Mouse (Mus musculus) midbrain, embryonic 13.5 days (tissue): ENCODE results near the gene Lrrc55. TPM values are rescaled to one million over a fixed set of nuclear protein-coding genes. Genes with fewer than 3 reads are reported as not detected.
A peak's percentile ranks its signal among the peaks of the same experiment; 100 is the strongest.

ENCODE experiments used
- ATAC-seq: fragments of 200-750 bp; cut with Nextera tagmentation; 2 replicates; pipeline ENCODE4 v1.8.0; 2017; ENCODE audit warnings: mild to moderate bottlenecking, moderate TSS enrichment, moderate library complexity
- H3K27ac ChIP-seq: fragments of 300-500 bp; sonication (generic); 2 replicates; pipeline ENCODE4 v1.5.1; 2015; ENCODE audit warnings: inconsistent platforms, mild to moderate bottlenecking, moderate library complexity
- H3K27me3 ChIP-seq: fragments of 300-500 bp; sonication (generic); 2 replicates; pipeline ENCODE4 v1.6.1; 2015; ENCODE audit warnings: mild to moderate bottlenecking, inconsistent platforms
- H3K36me3 ChIP-seq: fragments of 300-500 bp; sonication (generic); 2 replicates; pipeline ENCODE4 v1.6.1; 2015; ENCODE audit warnings: mild to moderate bottlenecking, inconsistent platforms
- H3K4me1 ChIP-seq: fragments of 300-500 bp; sonication (generic); replicated peaks from 2 replicates; pipeline ENCODE4 v1.6.1; 2015; ENCODE audit warnings: inconsistent platforms
- H3K4me2 ChIP-seq: fragments of 300-500 bp; sonication (generic); replicated peaks from 2 replicates; pipeline ENCODE4 v1.6.1; 2015; ENCODE audit warnings: moderate library complexity, mild to moderate bottlenecking, inconsistent platforms
- H3K4me3 ChIP-seq: fragments of 300-500 bp; sonication (generic); replicated peaks from 2 replicates; pipeline ENCODE4 v1.5.1; 2015; ENCODE audit warnings: mild to moderate bottlenecking, inconsistent platforms
- H3K9ac ChIP-seq: fragments of 300-500 bp; sonication (generic); replicated peaks from 2 replicates; pipeline ENCODE4 v1.6.1; 2015; ENCODE audit warnings: mild to moderate bottlenecking, inconsistent platforms
- H3K9me3 ChIP-seq: fragments of 300-500 bp; sonication (generic); 2 replicates; pipeline ENCODE4 v1.6.1; 2016; ENCODE audit warnings: mild to moderate bottlenecking, inconsistent platforms
- WGBS: fragments of 180-500 bp; shearing (Covaris S2); methylation state at CpG from one replicate; pipeline ENCODE4 v1.1.7; 2015; 5-methylcytosine and 5-hydroxymethylcytosine counted together
- polyA plus RNA-seq: library from polyadenylated mRNA; unstranded; fragments of >200 nt; fragmentation: Nextera tagmentation; extraction: Ambion mirVana; gene quantifications from 2 replicates; pipeline ENCODE4 v1.2.1, GENCODE M21; 2015

The Lrrc55 gene
- polyA plus RNA-seq, 1 experiment from 2014 or later: 7.6 TPM

DNA sequence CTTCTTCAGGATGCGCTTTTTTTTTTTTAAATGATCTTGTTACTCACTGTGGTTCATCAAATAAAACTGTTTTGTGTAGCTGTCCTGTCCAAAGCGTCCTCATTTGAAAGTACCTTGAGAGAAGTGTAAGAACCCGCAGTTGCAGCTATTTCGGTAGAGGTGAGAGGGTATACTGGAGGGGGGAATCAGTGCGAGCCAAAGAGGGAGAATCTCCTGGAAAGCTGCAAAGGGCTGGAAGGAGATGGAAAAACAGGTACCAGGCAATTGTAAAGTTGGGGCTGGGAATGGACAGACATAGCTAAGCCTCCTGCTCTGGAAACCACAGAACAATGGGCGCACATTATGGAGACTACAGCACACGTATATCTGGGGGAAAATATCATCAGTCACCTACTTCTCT, 57.2 kb downstream of the Lrrc55 start:
- Histone ChIP-seq H3K9me3 (no peaks in the 10 kb centered on the region), H3K4me2 (no peak overlapping the region), H3K36me3 (no peaks in the 10 kb centered on the region), H3K27me3 (no peaks in the 10 kb centered on the region), H3K4me1 (no peaks in the 10 kb centered on the region), H3K9ac (no peak overlapping the region), H3K27ac (no peak overlapping the region), H3K4me3 (no peak overlapping the region)
- WGBS: 79% methylated on average over 7 of the region's 7 CpGs
- ATAC-seq: no peak

DNA sequence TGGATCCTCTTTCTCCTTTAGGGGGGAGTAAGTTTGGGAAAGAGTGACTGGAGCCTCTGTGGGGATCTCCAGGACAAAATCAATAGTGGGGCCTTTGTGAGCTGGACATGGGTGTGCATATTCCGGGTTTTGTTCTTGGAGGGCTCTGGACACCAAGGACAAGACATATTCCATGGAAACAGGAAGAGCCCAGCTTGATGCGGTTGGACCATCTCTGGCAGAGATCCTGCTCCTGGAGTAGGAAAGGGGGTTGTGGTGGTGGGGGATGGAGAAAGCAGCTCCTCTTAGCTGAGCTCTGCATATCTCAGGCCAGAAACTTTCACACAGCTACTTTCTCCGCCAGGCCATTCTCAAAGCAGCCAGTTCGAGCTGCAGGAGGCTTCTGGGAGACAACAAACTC, 57.6 kb downstream of the Lrrc55 start:
- WGBS: 58% methylated on average over 4 of the region's 4 CpGs
- Histone ChIP-seq H3K4me1 (no peaks in the 10 kb centered on the region), H3K4me2 (no peak overlapping the region), H3K27me3 (no peaks in the 10 kb centered on the region), H3K36me3 (no peaks in the 10 kb centered on the region), H3K9ac (no peak overlapping the region), H3K27ac (no peak overlapping the region), H3K4me3 (no peak overlapping the region), H3K9me3 (no peaks in the 10 kb centered on the region)
- no peak for ATAC-seq

DNA sequence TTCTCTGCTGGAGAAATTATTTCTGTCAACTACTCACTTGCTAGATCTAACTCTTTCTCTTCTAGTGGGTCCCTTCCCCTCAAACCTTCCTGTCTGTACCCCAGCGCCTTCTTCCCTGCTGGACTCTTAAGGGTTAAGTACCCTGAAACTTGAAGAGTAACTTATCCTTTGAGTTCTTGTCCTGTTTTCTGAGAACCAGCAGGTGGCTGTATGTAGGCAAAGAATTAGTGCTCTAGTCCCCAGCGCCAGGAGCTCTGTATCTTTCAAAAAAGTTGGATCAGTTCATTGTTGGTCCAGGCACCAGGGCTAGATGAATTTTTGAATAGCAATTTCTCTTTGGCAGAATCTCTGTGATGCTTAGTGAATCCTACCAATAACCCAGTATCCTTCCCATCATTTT, 58.9 kb downstream of the Lrrc55 start:
- Histone ChIP-seq H3K9ac (no peak overlapping the region), H3K27me3 (no peaks in the 10 kb centered on the region), H3K36me3 (no peaks in the 10 kb centered on the region), H3K9me3 (no peaks in the 10 kb centered on the region), H3K4me2 (no peak overlapping the region), H3K4me3 (no peak overlapping the region), H3K4me1 (no peaks in the 10 kb centered on the region), H3K27ac (no peak overlapping the region)
- WGBS: 34% methylated on average over 2 of the region's 2 CpGs
- ATAC-seq: no peak

DNA sequence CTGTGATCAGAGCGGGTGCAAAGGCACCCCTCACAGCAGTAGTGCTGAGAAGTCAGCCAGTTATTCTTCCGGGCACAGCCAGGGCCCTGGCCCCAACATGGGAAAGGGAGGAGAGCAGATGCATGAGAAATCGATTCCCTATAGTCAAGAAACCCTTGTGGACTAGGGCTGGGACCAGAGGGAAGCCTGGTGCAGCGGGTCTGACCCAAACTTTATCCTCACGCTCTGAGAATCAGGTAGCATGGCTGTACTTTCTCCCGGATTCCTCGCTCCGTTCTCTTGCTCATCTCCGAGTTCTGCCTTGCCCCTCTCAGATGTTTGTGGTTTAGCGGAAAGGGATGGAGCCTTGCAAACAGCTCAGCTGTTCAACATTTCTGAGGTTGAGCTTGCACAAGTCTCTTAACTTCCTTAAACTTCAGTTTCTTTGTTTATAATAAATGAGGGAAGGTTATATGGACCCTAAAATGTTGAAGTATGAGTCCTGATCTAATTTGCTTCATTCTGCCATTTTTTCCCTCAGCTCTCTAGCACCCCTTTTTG, 59.3 kb downstream of the Lrrc55 start:
- Histone ChIP-seq H3K4me2 (no peak overlapping the region), H3K4me3 (no peak overlapping the region), H3K36me3 (no peaks in the 10 kb centered on the region), H3K4me1 (no peaks in the 10 kb centered on the region), H3K9me3 (no peaks in the 10 kb centered on the region), H3K27me3 (no peaks in the 10 kb centered on the region), H3K27ac (no peak overlapping the region), H3K9ac (no peak overlapping the region)
- 81% methylated on average over 10 of the region's 10 CpGs for WGBS
- ATAC-seq: no peak

DNA sequence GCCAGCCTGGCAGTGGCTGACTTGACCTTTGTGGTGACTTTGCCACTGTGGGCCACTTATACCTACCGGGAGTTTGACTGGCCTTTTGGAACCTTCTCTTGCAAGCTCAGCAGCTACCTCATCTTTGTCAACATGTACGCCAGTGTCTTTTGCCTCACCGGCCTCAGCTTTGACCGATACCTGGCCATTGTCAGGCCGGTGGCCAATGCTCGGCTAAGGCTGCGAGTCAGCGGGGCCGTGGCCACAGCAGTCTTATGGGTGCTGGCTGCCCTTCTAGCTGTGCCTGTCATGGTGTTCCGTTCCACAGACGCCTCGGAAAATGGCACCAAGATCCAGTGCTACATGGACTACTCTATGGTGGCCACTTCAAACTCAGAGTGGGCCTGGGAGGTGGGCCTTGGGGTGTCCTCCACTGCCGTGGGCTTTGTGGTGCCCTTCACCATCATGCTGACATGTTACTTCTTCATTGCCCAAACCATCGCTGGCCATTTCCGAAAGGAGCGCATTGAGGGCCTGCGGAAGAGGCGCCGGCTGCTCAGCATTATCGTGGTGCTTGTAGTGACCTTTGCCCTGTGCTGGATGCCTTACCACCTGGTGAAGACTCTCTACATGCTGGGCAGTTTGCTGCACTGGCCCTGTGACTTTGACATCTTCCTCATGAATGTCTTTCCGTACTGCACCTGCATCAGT, 60.0 kb downstream of the Lrrc55 start:
- 91% methylated on average over 21 of the region's 21 CpGs for WGBS
- no peaks in the 10 kb centered on the region for H3K4me1 ChIP-seq
- no peaks in the 10 kb centered on the region for H3K9me3 ChIP-seq
- H3K4me3 ChIP-seq: 0 out of 2 replicates have a peak overlapping the region, but pooled peaks have one; percentile 3
- H3K27ac ChIP-seq: no peak overlapping the region
- no peak overlapping the region for H3K4me2 ChIP-seq
- no peak overlapping the region for H3K9ac ChIP-seq
- no peaks in the 10 kb centered on the region for H3K27me3 ChIP-seq
- no peak for ATAC-seq
- H3K36me3 ChIP-seq: no peaks in the 10 kb centered on the region

DNA sequence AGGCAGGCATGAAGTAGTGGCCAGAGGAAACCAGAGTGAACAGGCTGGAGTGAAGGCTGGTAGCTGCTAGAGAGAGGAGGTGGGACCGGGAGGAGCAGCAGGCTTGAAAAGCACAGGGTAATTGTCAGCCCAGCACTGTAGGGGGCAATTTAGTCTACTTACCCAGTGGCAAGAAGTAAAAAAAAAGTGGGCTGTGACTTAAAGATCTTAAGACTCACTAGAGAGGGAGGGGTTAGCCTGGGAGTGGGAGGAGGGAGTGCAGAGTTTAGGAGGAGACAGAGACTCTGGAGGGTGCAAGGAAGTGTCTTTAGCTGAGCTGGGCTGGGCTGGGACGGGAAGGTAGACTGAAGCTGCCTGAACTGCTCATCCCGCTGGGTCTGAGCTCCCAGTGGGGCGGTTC, 60.9 kb downstream of the Lrrc55 start, which contains the start of gene Aplnr:
Aplnr (plus strand) TSS at position 137 of the 400 bp plus-strand sequence.
- Histone ChIP-seq H3K9me3 (no peaks in the 10 kb centered on the region), H3K4me2 (no peak within 1 kb of the TSS), H3K36me3 (no peaks in the 10 kb centered on the region), H3K4me1 (no peaks in the 10 kb centered on the region), H3K27me3 (no peaks in the 10 kb centered on the region), H3K9ac (no peak within 1 kb of the TSS), H3K27ac (no peak within 1 kb of the TSS), H3K4me3 (0 out of 2 replicates have a peak within 1 kb of the TSS, but pooled peaks have one; percentile 3)
- ATAC-seq: peak; percentile 63; the same call in 1 of the 2 replicates
- WGBS: 10% methylated on average over 4 of the region's 4 CpGs

DNA sequence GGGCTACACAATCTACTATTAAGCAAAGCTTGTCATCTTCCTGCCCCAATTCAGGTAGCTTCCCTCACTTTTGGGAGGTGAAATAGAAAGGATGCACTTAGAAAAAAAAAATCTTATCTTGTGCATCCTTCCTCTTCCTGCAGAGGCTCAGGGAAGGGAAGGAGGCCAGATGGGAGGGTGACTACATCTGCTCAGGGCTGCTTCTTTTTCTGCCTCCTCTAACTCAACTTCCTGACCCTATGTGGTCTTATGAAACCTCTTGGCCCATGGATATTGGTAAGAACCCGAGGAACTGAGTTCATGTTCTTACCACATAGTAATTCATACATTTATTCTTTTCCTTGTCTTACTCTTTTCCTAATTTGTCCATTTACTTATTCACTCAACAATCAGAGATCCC, 61.9 kb downstream of the Lrrc55 start:
- no peaks in the 10 kb centered on the region for H3K36me3 ChIP-seq

DNA sequence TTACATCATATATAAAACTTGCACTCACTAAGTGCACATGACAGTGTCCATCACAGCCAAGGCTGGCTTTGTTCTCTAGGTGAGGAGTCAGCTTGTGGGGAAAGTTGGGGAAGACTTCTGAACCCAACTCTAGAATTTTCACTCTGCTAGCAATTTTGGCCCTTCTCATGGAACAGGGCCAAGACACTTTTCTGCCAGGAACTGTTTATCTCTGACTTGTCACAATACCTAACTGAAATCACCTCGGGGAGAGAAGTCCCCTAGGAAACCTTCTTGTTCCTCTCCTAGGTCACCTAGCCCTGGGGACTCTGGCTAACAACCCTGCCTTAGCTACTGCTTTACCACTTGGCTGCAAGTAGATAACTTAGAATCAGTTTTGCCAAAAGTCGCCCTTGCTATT, 64.8 kb downstream of the Lrrc55 start:
- Histone ChIP-seq H3K9me3 (no peaks in the 10 kb centered on the region), H3K4me2 (no peak overlapping the region), H3K27me3 (no peaks in the 10 kb centered on the region), H3K27ac (no peak overlapping the region), H3K4me1 (no peaks in the 10 kb centered on the region), H3K9ac (no peak overlapping the region), H3K36me3 (no peaks in the 10 kb centered on the region), H3K4me3 (no peak overlapping the region)
- ATAC-seq: no peak
- 89% methylated on average over 2 of the region's 2 CpGs for WGBS

More for the DNA sequence above, 61.9 kb downstream of the Lrrc55 start:
- H3K27ac ChIP-seq: no peak overlapping the region
- ATAC-seq: no peak
- no peak overlapping the region for H3K4me3 ChIP-seq
- no peaks in the 10 kb centered on the region for H3K27me3 ChIP-seq
- no peak overlapping the region for H3K4me2 ChIP-seq
- no peak overlapping the region for H3K9ac ChIP-seq
- no peaks in the 10 kb centered on the region for H3K4me1 ChIP-seq
- WGBS: 66% methylated on average over 1 of the region's 1 CpGs
- no peaks in the 10 kb centered on the region for H3K9me3 ChIP-seq

DNA sequence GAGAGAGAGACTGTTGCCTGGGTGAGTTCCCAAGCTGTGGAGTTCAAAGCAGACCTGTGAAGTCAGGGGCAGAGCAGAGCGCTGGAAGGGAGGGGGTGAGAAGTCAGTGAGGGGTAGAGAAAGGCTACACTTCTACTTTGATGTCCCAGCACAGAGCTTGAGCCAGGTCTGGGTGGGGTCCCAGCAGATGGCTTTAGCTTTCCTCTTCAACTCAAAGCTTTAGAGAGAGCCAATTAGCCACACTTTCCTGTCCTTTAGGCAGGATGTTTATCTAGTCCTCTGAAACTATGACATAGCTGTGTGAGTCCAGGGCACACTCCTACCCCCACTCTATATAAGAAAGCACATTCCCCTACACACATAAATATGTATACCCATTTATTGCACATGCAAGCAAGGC, 65.3 kb downstream of the Lrrc55 start:
- H3K4me1 ChIP-seq: no peaks in the 10 kb centered on the region
- no peak overlapping the region for H3K9ac ChIP-seq
- no peaks in the 10 kb centered on the region for H3K9me3 ChIP-seq
- H3K4me3 ChIP-seq: no peak overlapping the region
- H3K27me3 ChIP-seq: no peaks in the 10 kb centered on the region
- no peaks in the 10 kb centered on the region for H3K36me3 ChIP-seq
- peak; percentile 13; the same call in 1 of the 2 replicates for ATAC-seq
- no peak overlapping the region for H3K4me2 ChIP-seq
- WGBS: 11% methylated on average over 1 of the region's 1 CpGs
- no peak overlapping the region for H3K27ac ChIP-seq

DNA sequence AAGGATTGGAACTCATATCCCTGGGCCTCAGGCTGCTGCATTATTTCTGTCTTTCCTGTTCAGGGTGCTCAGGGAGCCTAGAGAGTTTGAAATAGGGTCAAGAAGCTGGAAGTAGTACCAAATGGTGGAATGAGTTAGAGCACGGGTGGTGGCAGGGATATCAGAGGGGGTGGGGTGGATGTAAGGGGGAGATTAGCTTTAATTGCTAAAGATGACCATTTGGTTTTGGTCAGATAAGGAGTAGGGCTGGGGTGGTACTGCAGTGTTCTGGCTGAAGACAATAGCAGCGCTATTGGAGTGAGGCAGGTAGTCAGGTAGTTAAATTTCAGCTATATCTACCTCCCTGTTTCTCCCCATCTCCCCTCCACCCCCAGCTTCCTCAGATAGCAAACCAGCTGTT, 65.8 kb downstream of the Lrrc55 start:
- Histone ChIP-seq H3K9ac (no peak overlapping the region), H3K27ac (no peak overlapping the region), H3K9me3 (no peaks in the 10 kb centered on the region), H3K4me1 (no peaks in the 10 kb centered on the region), H3K4me3 (no peak overlapping the region), H3K4me2 (no peak overlapping the region), H3K36me3 (no peaks in the 10 kb centered on the region), H3K27me3 (no peaks in the 10 kb centered on the region)
- no peak for ATAC-seq
- 29% methylated on average over 2 of the region's 2 CpGs for WGBS

DNA sequence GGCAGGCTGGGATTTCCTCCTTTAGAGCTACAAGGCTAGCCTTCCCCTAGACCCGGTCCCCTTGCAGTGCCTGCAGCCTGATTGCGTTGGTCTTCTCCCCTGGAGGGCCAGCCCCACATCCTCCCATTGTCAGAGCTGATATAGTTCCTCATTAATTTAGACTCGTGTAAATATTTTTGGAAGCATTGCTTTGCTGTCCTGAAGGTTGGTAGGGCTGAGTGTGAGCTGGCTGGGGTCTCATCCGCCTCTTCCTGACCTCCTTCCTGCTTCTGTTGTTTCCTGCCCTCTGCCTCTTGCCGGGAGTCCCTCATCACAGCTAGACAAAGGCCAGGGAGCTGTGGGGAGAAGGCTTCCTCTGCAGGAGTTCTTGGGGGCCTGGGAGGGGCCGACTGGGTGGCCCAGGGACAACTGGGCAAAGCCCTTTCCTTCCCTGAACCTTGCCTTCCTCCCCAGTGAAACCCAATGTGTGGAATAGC, 67.5 kb downstream of the Lrrc55 start:
- Histone ChIP-seq H3K27ac (no peak overlapping the region), H3K27me3 (no peaks in the 10 kb centered on the region), H3K4me2 (no peak overlapping the region), H3K36me3 (no peaks in the 10 kb centered on the region), H3K4me3 (no peak overlapping the region), H3K9ac (no peak overlapping the region), H3K9me3 (no peaks in the 10 kb centered on the region), H3K4me1 (no peaks in the 10 kb centered on the region)
- 57% methylated on average over 6 of the region's 6 CpGs for WGBS
- ATAC-seq: no peak

DNA sequence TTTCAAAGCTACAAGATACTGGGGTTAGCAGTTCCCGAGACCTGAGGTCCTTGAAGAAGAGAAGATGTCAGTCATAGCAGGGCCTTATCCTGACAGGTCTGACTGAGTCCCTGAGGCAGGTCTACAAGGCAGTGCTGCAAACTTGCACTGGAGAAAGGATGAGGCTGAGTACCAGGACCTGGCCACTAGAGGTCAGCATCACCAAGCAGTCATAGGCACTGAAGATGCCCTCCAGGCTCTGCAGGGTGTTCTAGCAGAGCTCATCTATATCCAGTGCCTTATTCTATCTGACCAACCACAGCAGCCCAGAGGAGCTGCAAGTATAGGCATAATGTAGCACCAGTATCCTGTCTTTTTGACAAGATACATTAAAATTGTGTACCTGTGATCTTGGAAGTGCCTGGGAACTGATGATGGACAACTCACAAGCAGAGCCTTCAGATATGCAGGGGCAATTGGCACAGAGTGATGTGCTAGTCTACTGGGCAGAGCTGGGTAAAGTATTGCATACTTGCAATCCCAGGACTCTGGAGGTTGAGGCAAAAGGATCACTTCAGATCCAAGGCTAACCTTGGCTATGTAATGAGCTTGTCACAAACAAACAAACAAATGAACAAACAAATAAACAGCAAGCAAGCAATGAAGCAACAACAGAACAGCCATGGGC, 73.0 kb downstream of the Lrrc55 start:
- WGBS: 26% methylated on average over 1 of the region's 1 CpGs
- H3K9ac ChIP-seq: no peak overlapping the region
- H3K4me3 ChIP-seq: no peak overlapping the region
- H3K36me3 ChIP-seq: no peaks in the 10 kb centered on the region
- no peaks in the 10 kb centered on the region for H3K4me1 ChIP-seq
- H3K4me2 ChIP-seq: no peak overlapping the region
- no peaks in the 10 kb centered on the region for H3K27me3 ChIP-seq
- no peaks in the 10 kb centered on the region for H3K9me3 ChIP-seq
- ATAC-seq: peak; percentile 93
- no peak overlapping the region for H3K27ac ChIP-seq
